Mouse (Mus musculus): ENCODE measurements around the gene Bcr. TPM values are rescaled to one million over a fixed set of nuclear protein-coding genes. Genes with fewer than 3 reads are reported as not detected.

Gene Bcr
- polyA plus RNA-seq, 1 experiment from 2014 or later, result 1.6 TPM

- ATAC-seq (ENCODE audit: low read depth), result no peak
- DNase-seq, result no peak
- no peak overlapping the region for H3K9ac ChIP-seq
- peaks cover 71% of the 10 kb centered on the region for H3K4me1 ChIP-seq (replicated peaks)
- no peak overlapping the region for H3K4me3 ChIP-seq (replicated peaks)
- H3K36me3 ChIP-seq, result no peaks in the 10 kb centered on the region
- 73% methylated on average over 8 of the region's 8 CpGs for WGBS (ENCODE audit: insufficient replicate concordance)
- no peak overlapping the region for H3K4me2 ChIP-seq
- no peaks in the 10 kb centered on the region for H3K9me3 ChIP-seq (replicated peaks)
- H3K27me3 ChIP-seq, result peaks cover 40% of the 10 kb centered on the region
- no peak overlapping the region for H3K27ac ChIP-seq
Measured at GRCm38 (mm10) chr10:75058336-75058735, 2.1 kb upstream of the Bcr start.

- 42% methylated on average over 9 of the region's 9 CpGs for WGBS (ENCODE audit: insufficient replicate concordance)
- Histone ChIP-seq H3K4me1 (replicated peaks) (peaks cover 74% of the 10 kb centered on the region), H3K4me3 (replicated peaks) (no peak overlapping the region), H3K9ac (no peak overlapping the region), H3K9me3 (replicated peaks) (no peaks in the 10 kb centered on the region), H3K27me3 (peaks cover 43% of the 10 kb centered on the region), H3K36me3 (no peaks in the 10 kb centered on the region), H3K27ac (no peak overlapping the region), H3K4me2 (peak overlapping the region; percentile 78)
- no peak for ATAC-seq (ENCODE audit: low read depth)
- no peak for DNase-seq
Measured at GRCm38 (mm10) chr10:75058761-75059395, 1.5 kb upstream of the Bcr start.

GRCm38 (mm10) chr10:75059396-75059795, 996 bp upstream of the Bcr start:
- DNase-seq, result peak; percentile 50
- Histone ChIP-seq H3K4me3 (replicated peaks) (peak overlapping the region; percentile 69), H3K36me3 (no peaks in the 10 kb centered on the region), H3K9me3 (replicated peaks) (no peaks in the 10 kb centered on the region), H3K27ac (no peak overlapping the region), H3K27me3 (peaks cover 43% of the 10 kb centered on the region), H3K9ac (no peak overlapping the region), H3K4me1 (replicated peaks) (peaks cover 75% of the 10 kb centered on the region), H3K4me2 (peak overlapping the region; percentile 78)
- WGBS (ENCODE audit: insufficient replicate concordance), result under 1% methylated on average over 11 of the region's 11 CpGs
- ATAC-seq (ENCODE audit: low read depth), result no peak

GRCm38 (mm10) chr10:75060843-75061235, 447 bp downstream of the Bcr start:
- Histone ChIP-seq H3K27me3 (peaks cover 43% of the 10 kb centered on the region), H3K9ac (peak overlapping the region; percentile 70), H3K27ac (peak overlapping the region; percentile 23; the same call in 1 of the 2 replicates), H3K4me1 (replicated peaks) (peaks cover 78% of the 10 kb centered on the region), H3K4me2 (peak overlapping the region; percentile 78), H3K36me3 (0 out of 2 replicates have a peak, but pooled peaks cover 2% of the 10 kb centered on the region), H3K4me3 (replicated peaks) (peak overlapping the region; percentile 69), H3K9me3 (replicated peaks) (no peaks in the 10 kb centered on the region)
- ATAC-seq (ENCODE audit: low read depth), result no peak
- under 1% methylated on average over 42 of the region's 48 CpGs for WGBS (ENCODE audit: insufficient replicate concordance)
- DNase-seq, result no peak

- H3K4me3 ChIP-seq (replicated peaks), result peak overlapping the region; percentile 69
- H3K4me2 ChIP-seq, result peak overlapping the region; percentile 78
- peak overlapping the region; percentile 70 for H3K9ac ChIP-seq
- ATAC-seq (ENCODE audit: low read depth) (no peak), DNase-seq (no peak)
- H3K27me3 ChIP-seq, result peaks cover 43% of the 10 kb centered on the region
- WGBS (ENCODE audit: insufficient replicate concordance), result 3% methylated on average over 71 of the region's 71 CpGs
- 0 out of 2 replicates have a peak, but pooled peaks cover 2% of the 10 kb centered on the region for H3K36me3 ChIP-seq
- no peak overlapping the region for H3K27ac ChIP-seq
- H3K9me3 ChIP-seq (replicated peaks), result no peaks in the 10 kb centered on the region
- peaks cover 75% of the 10 kb centered on the region for H3K4me1 ChIP-seq (replicated peaks)
Measured at GRCm38 (mm10) chr10:75061341-75062188, 1.2 kb downstream of the Bcr start.

DNA sequence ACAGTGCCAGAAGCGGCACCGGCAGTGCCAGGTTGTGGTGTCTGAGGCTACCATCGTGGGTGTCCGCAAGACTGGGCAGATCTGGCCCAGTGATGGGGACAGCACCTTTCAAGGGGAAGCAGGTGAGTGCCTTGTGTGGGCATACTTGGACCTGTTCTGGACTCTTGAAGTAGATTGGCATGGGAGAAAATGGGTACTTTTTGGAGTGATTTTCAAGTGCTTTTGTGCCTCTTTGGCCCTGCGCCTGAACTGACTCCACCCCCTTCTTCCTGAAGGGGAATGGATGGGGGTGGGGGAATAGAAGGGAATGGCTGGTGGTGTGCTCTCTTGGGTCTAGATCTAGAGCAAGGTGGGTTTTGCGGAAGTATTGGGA, 1.8 kb downstream of the Bcr start:
- Histone ChIP-seq H3K4me1 (replicated peaks) (peaks cover 71% of the 10 kb centered on the region), H3K4me3 (replicated peaks) (peak overlapping the region; percentile 69), H3K27me3 (peaks cover 43% of the 10 kb centered on the region), H3K9me3 (replicated peaks) (no peaks in the 10 kb centered on the region), H3K9ac (peak overlapping the region; percentile 70; the same call in 1 of the 2 replicates), H3K36me3 (0 out of 2 replicates have a peak, but pooled peaks cover 2% of the 10 kb centered on the region), H3K27ac (no peak overlapping the region), H3K4me2 (peak overlapping the region; percentile 78)
- no peak for DNase-seq
- ATAC-seq (ENCODE audit: low read depth), result no peak
- WGBS (ENCODE audit: insufficient replicate concordance), result 10% methylated on average over 6 of the region's 6 CpGs

- no peak for ATAC-seq (ENCODE audit: low read depth)
Measured at GRCm38 (mm10) chr10:75062621-75063020, 2.2 kb downstream of the Bcr start.

DNA sequence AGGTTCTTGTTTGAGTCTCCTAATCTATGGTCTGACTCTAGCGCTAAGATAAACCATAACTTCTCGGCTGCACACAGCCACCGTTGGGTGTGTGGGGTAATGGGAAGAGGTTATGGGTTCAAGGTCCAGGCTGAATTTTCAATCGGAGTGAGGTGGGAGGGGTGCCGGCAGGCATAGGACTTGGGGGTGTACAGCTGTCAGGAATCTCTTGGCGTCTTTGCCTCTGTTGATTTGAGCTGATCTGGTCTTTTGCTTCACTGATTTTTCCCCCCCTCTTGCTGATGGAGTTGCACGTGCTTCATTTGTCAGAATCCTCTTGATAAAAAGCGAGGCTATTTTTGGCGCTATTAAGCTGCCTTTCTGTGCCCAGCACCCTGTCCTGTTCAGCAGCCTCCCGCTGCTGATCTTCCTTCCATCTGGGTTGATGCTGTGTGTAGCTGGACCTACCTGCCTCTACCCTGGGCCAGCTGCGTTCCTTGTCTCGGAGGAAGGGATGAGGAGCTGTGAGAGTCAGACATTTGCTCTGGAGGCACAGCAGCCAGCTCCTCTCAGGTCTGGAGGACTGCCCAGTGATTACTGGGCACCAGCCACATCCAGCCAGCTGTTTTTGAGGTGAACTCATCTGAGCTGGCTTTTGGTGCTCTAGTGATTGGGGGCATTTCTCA, 3.0 kb downstream of the Bcr start:
- DNase-seq (no peak), ATAC-seq (ENCODE audit: low read depth) (no peak)
- Histone ChIP-seq H3K36me3 (0 out of 2 replicates have a peak, but pooled peaks cover 2% of the 10 kb centered on the region), H3K9ac (no peak overlapping the region), H3K27ac (no peak overlapping the region), H3K4me1 (replicated peaks) (peaks cover 74% of the 10 kb centered on the region), H3K4me3 (replicated peaks) (peak overlapping the region; percentile 69; the same call in 1 of the 2 replicates), H3K27me3 (peaks cover 43% of the 10 kb centered on the region), H3K4me2 (peak overlapping the region; percentile 78), H3K9me3 (replicated peaks) (no peaks in the 10 kb centered on the region)
- WGBS (ENCODE audit: insufficient replicate concordance), result 43% methylated on average over 12 of the region's 12 CpGs

More at GRCm38 (mm10) chr10:75062621-75063020, 2.2 kb downstream of the Bcr start:
- no peak for DNase-seq
- H3K9ac ChIP-seq, result peak overlapping the region; percentile 22; the same call in 1 of the 2 replicates
- peak overlapping the region; percentile 69 for H3K4me3 ChIP-seq (replicated peaks)
- no peak overlapping the region for H3K27ac ChIP-seq
- 0 out of 2 replicates have a peak, but pooled peaks cover 2% of the 10 kb centered on the region for H3K36me3 ChIP-seq
- 28% methylated on average over 6 of the region's 6 CpGs for WGBS (ENCODE audit: insufficient replicate concordance)
- no peaks in the 10 kb centered on the region for H3K9me3 ChIP-seq (replicated peaks)
- H3K4me2 ChIP-seq, result peak overlapping the region; percentile 78
- peaks cover 71% of the 10 kb centered on the region for H3K4me1 ChIP-seq (replicated peaks)
- peaks cover 43% of the 10 kb centered on the region for H3K27me3 ChIP-seq

DNA sequence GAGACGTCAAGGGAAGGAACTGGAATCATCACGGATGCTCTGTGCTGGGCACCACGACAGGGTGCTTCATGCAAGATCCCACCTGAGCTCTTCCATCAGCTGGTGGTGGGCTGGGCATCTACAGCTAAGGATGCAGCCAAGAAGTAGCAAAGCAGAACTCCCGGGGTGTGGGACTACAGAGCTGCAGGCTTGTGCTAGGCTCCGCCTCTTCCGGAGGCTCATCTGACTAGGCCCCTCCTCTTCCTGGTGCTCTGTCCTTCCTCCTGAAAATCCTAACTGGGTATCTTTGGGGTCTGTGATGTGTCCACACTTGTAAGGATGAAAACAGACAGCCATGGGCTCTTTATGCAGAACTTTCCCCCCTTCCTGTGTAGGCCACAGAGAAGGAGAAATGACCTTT, 5.3 kb downstream of the Bcr start:
- H3K36me3 ChIP-seq, result 0 out of 2 replicates have a peak, but pooled peaks cover 2% of the 10 kb centered on the region
- no peak overlapping the region for H3K27ac ChIP-seq
- H3K4me1 ChIP-seq (replicated peaks), result peaks cover 86% of the 10 kb centered on the region
- no peak overlapping the region for H3K4me3 ChIP-seq (replicated peaks)
- peaks cover 29% of the 10 kb centered on the region for H3K27me3 ChIP-seq
- DNase-seq (no peak), ATAC-seq (ENCODE audit: low read depth) (no peak)
- H3K9ac ChIP-seq, result no peak overlapping the region
- 66% methylated on average over 6 of the region's 6 CpGs for WGBS (ENCODE audit: insufficient replicate concordance)
- no peaks in the 10 kb centered on the region for H3K9me3 ChIP-seq (replicated peaks)
- no peak overlapping the region for H3K4me2 ChIP-seq

GRCm38 (mm10) chr10:75067446-75067845, 7.1 kb downstream of the Bcr start:
- Histone ChIP-seq H3K27ac (no peak overlapping the region), H3K9me3 (replicated peaks) (no peaks in the 10 kb centered on the region), H3K4me3 (replicated peaks) (no peak overlapping the region), H3K9ac (no peak overlapping the region), H3K4me2 (no peak overlapping the region), H3K36me3 (0 out of 2 replicates have a peak, but pooled peaks cover 2% of the 10 kb centered on the region), H3K27me3 (peaks cover 12% of the 10 kb centered on the region), H3K4me1 (replicated peaks) (peaks cover 73% of the 10 kb centered on the region)
- no peak for DNase-seq
- ATAC-seq (ENCODE audit: low read depth), result no peak

GRCm38 (mm10) chr10:75068086-75068485, 7.7 kb downstream of the Bcr start:
- Histone ChIP-seq H3K4me2 (no peak overlapping the region), H3K9ac (no peak overlapping the region), H3K27me3 (peaks cover 5% of the 10 kb centered on the region; the same call in 1 of the 2 replicates), H3K4me1 (replicated peaks) (peaks cover 67% of the 10 kb centered on the region), H3K9me3 (replicated peaks) (no peaks in the 10 kb centered on the region), H3K4me3 (replicated peaks) (no peak overlapping the region), H3K36me3 (0 out of 2 replicates have a peak, but pooled peaks cover 2% of the 10 kb centered on the region), H3K27ac (peak overlapping the region; percentile 21)
- DNase-seq (no peak), ATAC-seq (ENCODE audit: low read depth) (no peak)
- 27% methylated on average over 2 of the region's 2 CpGs for WGBS (ENCODE audit: insufficient replicate concordance)
